Mouse (Mus musculus): ENCODE results near the gene Nxpe4. TPM values are rescaled to one million over a fixed set of nuclear protein-coding genes. Genes with fewer than 3 reads are reported as not detected.
A peak's percentile ranks its signal among the peaks of the same experiment; 100 is the strongest.

Nxpe4 gene
- total and polyA plus RNA-seq, 2 experiments = 0.07 to 0.55 TPM

DNA sequence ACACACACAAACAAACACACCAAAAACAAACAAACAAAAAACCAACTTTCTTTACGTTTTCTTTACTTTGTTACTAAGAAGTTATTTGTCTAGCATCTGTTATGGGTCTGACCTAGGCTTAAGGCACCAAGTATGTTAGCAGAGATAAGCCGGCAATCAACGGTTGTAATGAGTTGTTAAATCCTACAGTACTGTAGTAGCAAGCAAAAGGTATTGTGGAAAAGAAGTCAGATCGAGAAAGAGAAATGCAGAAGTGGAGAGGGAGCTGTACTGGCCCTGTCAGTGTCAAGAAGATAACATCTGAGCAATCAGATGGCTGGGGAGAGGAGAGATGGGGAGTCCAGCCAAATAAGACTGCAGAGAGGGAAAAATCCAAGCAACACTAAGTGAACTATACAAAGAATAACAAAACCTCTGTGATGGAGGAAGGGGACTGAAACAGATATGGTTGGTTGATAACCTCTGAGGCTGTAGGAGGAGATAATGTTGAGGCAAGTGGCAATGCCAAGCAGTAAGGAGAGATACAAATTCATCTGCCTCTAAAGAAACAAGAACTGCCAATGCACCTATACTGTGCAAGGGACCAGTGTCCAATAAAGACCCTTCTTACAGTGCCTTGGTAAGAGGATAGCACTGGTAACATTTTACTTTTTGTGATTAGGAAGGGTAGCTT lies 177.1 kb downstream of the Nxpe4 start:
- TF ChIP-seq POLR2A (IDR thresholded peaks at IDR 0.05; ENCODE audit: extremely low read depth, insufficient read depth, low read length) (no peak), CTCF (IDR thresholded peaks at IDR 0.05; ENCODE audit: low read depth, low read length) (no peak)
- no peak overlapping the region for H3K9ac ChIP-seq (ENCODE audit: low read depth, low read length)
- no peak overlapping the region for H3K27ac ChIP-seq (replicated peaks; ENCODE audit: insufficient read depth, low read depth, low read length)
- H3K4me1 ChIP-seq (ENCODE audit: control insufficient read depth, insufficient read depth, low read length) = peaks cover 12% of the 10 kb centered on the region
- H3K4me3 ChIP-seq (ENCODE audit: insufficient read depth, low read depth, low read length) = no peak overlapping the region
- H3K27me3 ChIP-seq (ENCODE audit: control insufficient read depth, insufficient read depth, low read length) = no peaks in the 10 kb centered on the region
- 54% methylated on average over 4 of the region's 4 CpGs for whole genome bisulfite sequencing
- no peaks in the 10 kb centered on the region for H3K36me3 ChIP-seq (ENCODE audit: control insufficient read depth, insufficient read depth, low read length)
- H3K79me2 ChIP-seq (ENCODE audit: control insufficient read depth, insufficient read depth, low read length) = no peaks in the 10 kb centered on the region
- DNase-seq (ENCODE audit: extremely low read depth, low read depth, low spot score) = no peak

DNA sequence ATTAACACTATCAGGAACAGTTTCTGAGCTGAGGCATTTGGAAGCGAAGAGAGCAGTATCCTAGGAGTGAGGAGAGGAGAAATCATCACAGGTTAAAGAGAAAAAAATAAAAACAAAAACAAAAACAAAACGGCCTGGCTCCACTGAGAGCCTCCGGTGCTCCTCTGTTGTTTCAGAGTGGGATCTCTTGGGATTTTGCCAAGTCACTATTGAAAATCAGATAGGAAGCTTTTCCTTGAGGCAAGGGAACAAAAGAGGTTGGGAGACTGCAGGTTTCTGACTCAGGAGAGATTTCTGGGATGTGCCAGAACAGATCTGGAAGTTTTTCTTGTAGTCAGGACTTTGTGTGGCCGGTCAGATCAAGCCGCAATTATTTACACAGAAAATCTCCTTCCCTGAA lies 177.7 kb downstream of the Nxpe4 start:
- WGBS = 48% methylated on average over 5 of the region's 5 CpGs

DNA sequence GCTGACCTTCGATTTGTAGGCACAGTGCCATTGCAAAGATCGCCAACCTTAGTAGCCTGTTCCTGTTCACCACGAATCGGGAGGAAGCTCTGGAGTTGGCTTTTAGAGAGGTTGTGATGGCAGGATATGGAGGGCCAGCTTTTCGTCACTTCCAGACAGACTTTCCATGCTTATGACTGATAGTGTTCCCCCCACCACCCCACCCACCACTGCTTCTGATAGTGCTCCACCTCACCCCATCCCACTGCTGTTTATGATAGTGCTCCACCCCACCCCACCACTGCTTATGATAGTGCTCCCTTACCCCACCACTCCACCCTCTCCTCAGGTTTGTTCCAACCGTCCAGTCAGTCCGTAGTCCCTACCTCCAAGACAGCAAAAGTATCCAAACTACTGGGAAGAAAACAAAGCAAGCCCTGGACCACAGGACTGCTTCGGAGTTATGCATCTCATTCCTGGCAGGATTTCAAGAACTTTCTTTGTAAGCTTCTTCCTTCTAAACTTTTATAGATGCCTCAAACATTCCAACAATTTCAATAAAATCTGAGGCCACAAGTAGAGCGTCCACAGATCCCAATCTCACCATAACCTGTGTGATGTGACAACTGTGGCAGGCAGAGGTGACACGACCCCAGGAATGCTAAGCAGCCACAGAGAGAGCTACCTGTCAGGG lies 179.0 kb downstream of the Nxpe4 start:
- no peak overlapping the region for H3K27ac ChIP-seq (replicated peaks; ENCODE audit: insufficient read depth, low read depth, low read length)
- H3K4me1 ChIP-seq (ENCODE audit: control insufficient read depth, insufficient read depth, low read length) = peaks cover 12% of the 10 kb centered on the region
- WGBS = 39% methylated on average over 10 of the region's 10 CpGs
- H3K9ac ChIP-seq (ENCODE audit: low read depth, low read length) = peak overlapping the region; percentile 54; the same call in 1 of the 2 replicates
- H3K4me3 ChIP-seq (ENCODE audit: insufficient read depth, low read depth, low read length) = peak overlapping the region; percentile 28
- no peaks in the 10 kb centered on the region for H3K36me3 ChIP-seq (ENCODE audit: control insufficient read depth, insufficient read depth, low read length)
- TF ChIP-seq POLR2A (IDR thresholded peaks at IDR 0.05; ENCODE audit: extremely low read depth, insufficient read depth, low read length) = no peak
- no peak for TF ChIP-seq CTCF (IDR thresholded peaks at IDR 0.05; ENCODE audit: low read depth, low read length)
- H3K27me3 ChIP-seq (ENCODE audit: control insufficient read depth, insufficient read depth, low read length) = no peaks in the 10 kb centered on the region
- H3K79me2 ChIP-seq (ENCODE audit: control insufficient read depth, insufficient read depth, low read length) = no peaks in the 10 kb centered on the region
- peak; percentile 75 for DNase-seq (ENCODE audit: extremely low read depth, low read depth, low spot score)

More for the DNA sequence above, 177.7 kb downstream of the Nxpe4 start:
- no peaks in the 10 kb centered on the region for H3K79me2 ChIP-seq (ENCODE audit: control insufficient read depth, insufficient read depth, low read length)
- H3K9ac ChIP-seq (ENCODE audit: low read depth, low read length) = no peak overlapping the region
- TF ChIP-seq CTCF (IDR thresholded peaks at IDR 0.05; ENCODE audit: low read depth, low read length) (no peak), POLR2A (IDR thresholded peaks at IDR 0.05; ENCODE audit: extremely low read depth, insufficient read depth, low read length) (no peak)
- no peak for DNase-seq (ENCODE audit: extremely low read depth, low read depth, low spot score)
- H3K27me3 ChIP-seq (ENCODE audit: control insufficient read depth, insufficient read depth, low read length) = no peaks in the 10 kb centered on the region
- H3K4me3 ChIP-seq (ENCODE audit: insufficient read depth, low read depth, low read length) = no peak overlapping the region
- no peaks in the 10 kb centered on the region for H3K36me3 ChIP-seq (ENCODE audit: control insufficient read depth, insufficient read depth, low read length)
- H3K27ac ChIP-seq (replicated peaks; ENCODE audit: insufficient read depth, low read depth, low read length) = no peak overlapping the region
- peaks cover 12% of the 10 kb centered on the region for H3K4me1 ChIP-seq (ENCODE audit: control insufficient read depth, insufficient read depth, low read length)

DNA sequence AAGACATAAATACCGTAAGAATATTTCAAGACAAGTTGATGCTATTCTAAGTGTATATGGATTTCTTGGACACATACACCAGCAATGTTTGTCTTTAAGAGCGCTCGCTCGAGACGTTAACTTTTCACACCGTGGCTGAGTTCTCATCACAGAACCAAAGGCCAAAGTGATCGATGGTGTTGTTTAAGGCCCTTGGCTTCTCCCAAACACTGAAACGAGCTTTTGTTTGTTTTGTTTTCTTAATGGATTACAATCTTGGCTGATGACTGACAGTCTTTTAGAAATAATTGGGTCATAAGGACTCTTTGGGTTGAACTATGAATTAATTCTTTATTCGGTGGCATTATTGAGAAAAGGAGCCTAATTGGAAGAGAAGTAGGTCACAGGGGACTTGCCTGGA lies 183.6 kb downstream of the Nxpe4 start:
- Histone ChIP-seq H3K4me3 (ENCODE audit: insufficient read depth, low read depth, low read length) (no peak overlapping the region), H3K36me3 (ENCODE audit: control insufficient read depth, insufficient read depth, low read length) (no peaks in the 10 kb centered on the region), H3K4me1 (ENCODE audit: control insufficient read depth, insufficient read depth, low read length) (peaks cover 10% of the 10 kb centered on the region), H3K79me2 (ENCODE audit: control insufficient read depth, insufficient read depth, low read length) (no peaks in the 10 kb centered on the region), H3K27ac (replicated peaks; ENCODE audit: insufficient read depth, low read depth, low read length) (no peak overlapping the region), H3K9ac (ENCODE audit: low read depth, low read length) (no peak overlapping the region), H3K27me3 (ENCODE audit: control insufficient read depth, insufficient read depth, low read length) (no peaks in the 10 kb centered on the region)
- 49% methylated on average over 9 of the region's 9 CpGs for WGBS
- TF ChIP-seq POLR2A (IDR thresholded peaks at IDR 0.05; ENCODE audit: extremely low read depth, insufficient read depth, low read length) = no peak
- no peak for TF ChIP-seq CTCF (IDR thresholded peaks at IDR 0.05; ENCODE audit: low read depth, low read length)
- DNase-seq (ENCODE audit: extremely low read depth, low read depth, low spot score) = peak; percentile 79

DNA sequence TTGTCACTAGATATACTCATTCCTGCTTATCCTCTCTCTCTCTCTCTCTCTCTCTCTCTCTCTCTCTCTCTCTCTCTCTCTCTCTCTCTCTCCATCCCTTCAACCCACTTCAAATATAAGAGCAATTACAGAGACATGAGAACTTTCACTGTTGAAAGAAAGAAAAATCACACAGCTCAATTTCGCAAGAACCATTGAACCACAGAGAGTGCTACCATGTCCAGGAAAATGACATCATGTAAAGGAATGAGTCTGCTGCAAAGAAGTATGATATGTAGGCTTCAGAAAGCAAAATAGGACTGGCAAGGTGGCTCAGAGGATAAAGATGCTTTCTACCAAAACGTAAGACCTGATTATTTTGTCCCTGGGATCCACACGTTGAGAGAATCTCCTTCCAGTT lies 184.0 kb downstream of the Nxpe4 start:
- Histone ChIP-seq H3K27me3 (ENCODE audit: control insufficient read depth, insufficient read depth, low read length) (no peaks in the 10 kb centered on the region), H3K79me2 (ENCODE audit: control insufficient read depth, insufficient read depth, low read length) (no peaks in the 10 kb centered on the region), H3K4me3 (ENCODE audit: insufficient read depth, low read depth, low read length) (no peak overlapping the region), H3K27ac (replicated peaks; ENCODE audit: insufficient read depth, low read depth, low read length) (no peak overlapping the region), H3K4me1 (ENCODE audit: control insufficient read depth, insufficient read depth, low read length) (peaks cover 6% of the 10 kb centered on the region), H3K9ac (ENCODE audit: low read depth, low read length) (no peak overlapping the region), H3K36me3 (ENCODE audit: control insufficient read depth, insufficient read depth, low read length) (no peaks in the 10 kb centered on the region)
- DNase-seq (ENCODE audit: extremely low read depth, low read depth, low spot score) = peak; percentile 60
- WGBS = 75% methylated on average over 3 of the region's 3 CpGs
- no peak for TF ChIP-seq CTCF (IDR thresholded peaks at IDR 0.05; ENCODE audit: low read depth, low read length)
- TF ChIP-seq POLR2A (IDR thresholded peaks at IDR 0.05; ENCODE audit: extremely low read depth, insufficient read depth, low read length) = no peak

All from liver, adult 2 months (tissue).